Mouse (Mus musculus) heart, postnatal 0 days (tissue): Measurements from ENCODE around the gene Armcx5.
"Not testable (repeated sequence)": the region's sequence is repeated elsewhere in the genome, so short reads cannot be mapped to it uniquely, and the experiment has no call there.

Experiments used
- CTCF ChIP-seq: IDR thresholded peaks from 2 replicates; pipeline ENCODE4 v1.5.1; 2016; ENCODE audit warnings: antibody characterized with exemption, control low read depth, low read depth
- EP300 ChIP-seq: IDR thresholded peaks from 2 replicates; pipeline ENCODE4 v1.6.1; 2016; ENCODE audit warnings: antibody characterized with exemption, low read depth

DNA sequence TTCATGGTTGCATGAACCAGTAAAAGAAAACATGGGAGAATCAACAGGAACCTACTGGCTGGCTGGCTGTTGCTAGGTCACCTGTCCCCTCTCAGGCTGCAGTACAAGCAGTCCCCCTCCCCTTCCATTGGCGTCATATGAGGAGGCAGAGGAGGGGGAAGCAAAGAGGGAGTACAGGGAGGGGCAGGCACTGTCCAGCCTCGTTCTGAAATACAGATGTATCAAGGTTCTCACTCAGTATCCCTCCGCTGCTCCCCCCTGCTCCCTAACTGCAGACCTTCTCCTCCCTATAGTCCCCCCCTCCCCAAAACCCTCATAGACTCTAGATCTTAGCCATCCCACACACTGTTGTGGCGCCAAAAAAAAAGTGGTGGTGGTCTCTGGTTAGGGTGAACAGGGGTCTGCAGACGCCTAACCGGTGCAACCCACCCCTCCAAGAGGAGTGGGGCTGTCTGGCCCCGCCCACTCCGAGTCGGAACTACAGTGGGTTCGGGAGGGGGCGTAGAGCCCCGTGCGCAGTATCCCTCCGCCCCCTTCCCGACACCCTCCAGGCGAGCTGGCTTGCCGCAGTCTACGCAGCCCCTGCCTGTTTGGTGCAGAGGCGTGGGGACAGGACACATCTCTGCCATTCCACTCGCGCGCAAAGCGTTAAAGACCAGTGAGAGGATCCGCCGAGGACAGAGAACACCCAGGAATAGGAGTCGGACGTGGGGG is 53.2 kb downstream of the Armcx5 start:
- TF ChIP-seq CTCF, EP300: not testable (repeated sequence)
